Mouse (Mus musculus) spleen, postnatal 14 days (tissue): Measurements from ENCODE around the gene Flt1.

Source experiments
- DNase-seq, 2 experiments: peaks; one replicate each; pipeline ENCODE4 v3.0.0; 2021 to 2022; ENCODE audit warnings: low spot score in 2 of 2

The Flt1 gene

DNA sequence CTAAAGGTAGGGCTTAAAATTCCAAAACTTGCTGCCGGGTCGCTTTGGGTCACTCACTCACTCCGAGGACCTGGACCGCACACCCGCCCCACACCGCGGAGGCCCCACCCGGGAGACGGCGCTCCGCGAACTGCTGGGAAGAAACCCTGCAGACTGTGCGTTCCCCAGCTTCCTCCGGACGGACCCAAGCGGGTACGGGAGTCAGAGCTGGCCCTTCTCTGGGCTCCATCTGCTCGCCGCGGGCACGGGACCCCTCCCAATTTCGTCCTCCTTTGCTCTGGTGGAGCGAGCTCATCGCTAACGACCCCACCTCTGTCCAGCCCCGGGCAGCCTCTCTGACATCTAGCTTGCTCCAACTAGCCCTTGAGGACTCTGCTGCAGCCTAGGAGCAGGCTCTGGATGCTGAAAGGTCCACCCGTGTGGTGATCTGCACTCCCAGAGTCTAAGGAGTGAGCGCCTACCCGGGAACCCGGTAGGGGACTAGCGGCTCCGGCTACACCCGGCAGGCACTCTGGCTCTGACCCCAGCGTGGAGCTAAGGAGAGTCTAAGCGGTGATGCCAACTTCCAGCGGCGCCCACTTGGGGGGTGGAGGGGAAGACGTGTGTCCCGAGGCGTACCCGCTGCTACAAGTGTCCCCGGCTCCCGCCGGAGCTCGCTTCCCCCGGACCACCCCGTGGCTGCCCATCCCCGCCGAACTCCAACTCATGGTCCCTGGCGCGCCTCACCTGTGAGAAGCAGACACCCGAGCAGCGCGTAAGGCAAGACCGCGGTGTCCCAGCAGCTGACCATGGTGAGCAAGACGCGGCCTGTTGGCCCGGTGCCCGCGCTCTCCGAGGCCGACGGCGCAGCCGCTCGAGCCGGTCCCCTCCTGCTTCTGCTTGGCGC is 623 bp downstream of the Flt1 start:
- DNase-seq, result no peak

DNA sequence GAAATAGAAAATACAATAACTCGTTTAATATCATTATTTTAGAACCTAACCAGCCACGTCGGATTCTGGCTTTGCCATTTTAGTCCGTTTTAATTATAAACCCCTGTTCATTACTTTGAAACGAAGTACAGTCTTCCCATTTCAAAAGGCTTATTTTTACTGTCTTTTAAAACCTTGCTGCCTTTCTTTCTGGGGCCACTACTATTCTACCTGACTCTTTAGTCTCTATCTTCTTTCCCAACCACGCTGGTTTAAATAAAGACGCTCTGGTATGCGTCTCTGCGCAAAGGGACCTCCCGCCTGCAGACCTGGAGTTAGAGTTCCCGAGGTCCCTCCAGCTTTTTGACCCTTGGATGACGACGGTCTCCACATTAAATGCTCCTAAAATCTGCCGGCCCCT is 1.4 kb downstream of the Flt1 start:
- no peak for DNase-seq

DNA sequence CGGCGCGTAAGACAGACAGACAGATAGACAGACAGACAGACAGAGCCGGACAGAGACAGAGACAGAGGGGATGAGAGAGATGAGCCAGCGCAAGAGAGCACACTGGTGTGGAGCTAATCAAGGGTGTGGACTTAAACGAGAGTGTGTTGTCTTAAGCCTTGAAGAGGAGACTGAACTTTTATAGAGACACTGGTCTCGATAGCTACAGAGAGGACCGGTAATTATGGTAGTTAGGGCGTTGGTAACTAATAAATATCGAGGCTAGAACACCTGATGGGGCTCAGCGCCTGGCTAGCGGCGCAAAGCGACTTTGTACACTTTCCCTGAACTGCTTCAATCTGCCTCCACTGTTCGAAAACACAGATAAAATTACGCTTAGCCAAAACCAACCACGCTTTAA is 2.0 kb downstream of the Flt1 start:
- DNase-seq, result no peak

DNA sequence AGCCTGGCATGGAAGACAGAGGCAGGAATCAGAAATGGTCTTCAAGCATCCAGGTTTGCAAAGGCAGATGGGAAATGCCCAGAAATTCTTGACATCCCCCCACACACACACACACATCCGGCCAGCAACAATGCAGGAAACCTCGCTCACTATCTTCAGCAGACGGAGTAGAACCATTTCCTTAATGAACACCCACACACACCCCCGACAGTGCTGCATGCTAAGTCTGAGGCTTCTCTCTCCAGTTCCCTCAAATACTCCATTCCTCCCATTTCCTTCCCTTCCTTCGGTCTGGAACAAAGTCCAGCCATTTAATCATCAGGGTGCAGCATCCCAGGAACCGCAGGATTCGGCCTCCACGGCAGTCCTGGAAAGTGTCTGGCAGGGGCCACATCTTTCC is 4.4 kb downstream of the Flt1 start:
- DNase-seq, result no peak

DNA sequence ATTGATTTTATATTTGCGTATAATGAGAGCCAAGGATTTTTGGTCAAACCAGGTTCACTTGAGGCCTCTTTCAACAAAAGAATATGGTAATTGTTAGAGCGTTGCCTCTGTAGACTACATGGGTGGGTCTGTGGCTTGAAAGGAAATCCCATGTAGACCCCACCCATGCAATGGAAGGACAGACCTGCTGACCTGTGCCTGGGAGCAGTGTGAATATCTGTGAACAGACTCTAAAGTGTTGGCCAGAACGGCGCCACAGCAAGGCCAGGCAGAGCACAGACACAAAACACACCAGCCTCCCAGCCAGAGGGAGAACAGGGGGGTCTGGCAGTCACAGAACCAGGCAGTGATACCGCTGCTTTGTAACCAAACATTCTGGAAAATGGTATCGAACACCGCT is 7.5 kb downstream of the Flt1 start:
- DNase-seq, result no peak

DNA sequence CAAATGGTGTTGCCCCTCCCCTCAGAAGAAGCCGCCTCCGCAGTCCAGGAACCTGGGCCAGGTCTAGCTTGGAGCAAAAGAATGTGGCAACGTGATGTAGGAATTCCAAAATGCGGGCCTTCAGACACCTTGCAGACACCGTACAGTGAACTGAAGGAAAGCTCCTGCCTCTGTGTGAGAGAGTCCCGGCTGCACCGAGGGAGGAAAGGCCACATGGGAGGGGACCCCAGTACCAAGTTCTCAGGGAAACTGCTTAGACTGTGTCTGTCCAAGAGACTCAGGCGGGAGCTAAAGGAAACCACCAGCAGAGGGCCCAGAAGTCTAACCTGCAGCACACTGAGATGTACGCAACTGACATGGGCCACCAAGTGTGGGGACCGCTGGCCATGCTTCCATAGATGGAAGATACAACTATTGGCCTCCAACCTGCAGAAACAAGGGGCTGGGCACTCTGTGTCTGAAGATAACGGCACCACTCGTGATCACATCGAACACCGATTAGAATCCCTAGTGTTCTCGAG is 9.1 kb downstream of the Flt1 start:
- DNase-seq, result no peak

DNA sequence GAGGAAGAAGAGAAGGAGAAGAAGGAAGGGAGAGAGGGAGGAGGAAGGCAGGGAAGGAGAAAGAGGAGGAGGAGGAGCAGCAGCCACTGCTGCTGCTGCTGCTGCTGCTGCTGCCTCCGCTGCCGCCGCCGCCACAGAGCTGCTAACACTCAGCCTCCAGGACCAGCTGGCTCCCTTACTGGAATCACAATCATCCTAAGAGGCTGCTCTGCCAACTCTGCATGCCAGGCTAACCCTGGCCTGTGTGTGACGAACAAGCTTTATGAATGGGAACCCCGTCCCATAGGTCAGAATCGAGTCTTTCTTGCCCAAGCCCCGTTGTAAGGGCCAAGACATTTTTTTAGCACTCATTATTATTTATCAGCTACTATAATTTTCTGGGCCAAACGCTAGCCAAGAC is 9.5 kb downstream of the Flt1 start:
- DNase-seq, result no peak

DNA sequence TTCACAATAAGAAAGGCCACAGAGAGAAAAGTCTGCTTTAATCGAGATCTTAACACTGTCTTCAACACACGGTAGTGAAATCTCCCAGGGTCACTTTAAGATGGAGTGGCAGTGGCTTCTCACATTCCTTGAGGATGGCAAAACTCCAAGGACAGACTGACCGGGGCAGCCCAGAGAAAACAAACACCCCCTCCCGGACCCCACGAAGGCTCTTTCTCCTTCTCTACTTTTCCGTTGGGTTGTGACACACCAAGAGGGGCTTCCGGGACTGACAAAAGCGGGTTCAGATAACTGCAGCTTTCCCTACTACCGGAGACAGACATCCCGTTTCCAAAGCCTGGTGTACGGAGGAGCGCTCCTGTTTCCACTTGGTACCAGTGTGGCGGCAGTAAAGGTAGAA is 10.4 kb downstream of the Flt1 start:
- DNase-seq, result no peak

DNA sequence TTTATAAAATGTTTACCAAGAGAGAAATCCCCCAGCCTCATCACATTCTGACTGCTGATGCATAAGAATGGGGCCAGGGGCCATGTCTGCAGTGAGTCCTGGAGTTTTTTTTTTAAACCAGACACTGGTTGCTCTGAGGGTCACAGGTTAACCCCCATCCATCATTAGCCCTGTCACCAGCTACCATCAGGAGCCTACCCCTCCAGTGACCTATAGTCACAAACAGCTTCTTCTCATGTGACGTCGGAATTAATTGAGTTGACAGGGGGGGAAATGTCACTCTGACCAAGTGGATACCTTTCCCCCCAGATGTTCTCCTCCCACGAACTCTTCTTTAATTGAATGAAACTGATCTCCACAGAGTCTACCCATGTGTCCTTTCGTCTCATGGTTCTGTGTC is 17.3 kb downstream of the Flt1 start:
- no peak for DNase-seq

DNA sequence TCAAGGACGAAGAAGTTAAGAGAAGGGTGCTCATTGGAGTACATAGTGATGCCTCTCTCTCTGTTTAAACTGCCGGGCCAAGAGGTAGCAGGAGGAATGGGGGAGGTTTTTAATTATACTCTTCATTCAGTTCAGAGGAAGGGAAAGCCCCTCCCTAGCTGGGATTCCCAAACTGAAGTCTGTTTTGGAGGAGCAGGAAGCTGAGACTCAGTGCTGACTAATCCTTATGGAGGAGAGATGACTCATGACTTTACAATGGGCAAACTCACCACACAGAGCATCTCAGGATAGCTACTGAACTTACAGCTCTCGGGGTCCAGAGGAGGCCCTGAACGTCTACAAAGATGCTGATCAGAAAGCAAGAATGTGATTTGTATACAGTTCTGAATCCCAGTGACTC is 18.3 kb downstream of the Flt1 start:
- DNase-seq, result no peak

DNA sequence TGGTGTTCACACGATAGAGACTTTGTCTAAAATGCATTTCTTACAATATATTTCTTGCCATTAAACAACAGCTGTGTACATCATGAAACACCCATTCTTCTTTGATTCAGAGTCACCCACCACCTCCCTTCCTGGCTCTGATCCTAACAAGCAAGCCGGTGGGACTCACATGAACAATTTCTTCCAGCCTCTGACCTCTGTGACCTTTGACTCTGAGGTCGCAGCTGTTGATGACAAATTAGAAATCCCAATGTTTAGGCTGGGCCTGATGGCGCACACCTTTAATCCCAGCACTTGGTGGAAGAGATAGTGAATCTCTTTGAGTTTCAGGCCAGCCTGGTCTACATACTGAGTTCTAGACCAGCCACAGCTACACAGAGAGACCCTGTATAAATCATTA is 20.9 kb downstream of the Flt1 start:
- DNase-seq, result no peak

DNA sequence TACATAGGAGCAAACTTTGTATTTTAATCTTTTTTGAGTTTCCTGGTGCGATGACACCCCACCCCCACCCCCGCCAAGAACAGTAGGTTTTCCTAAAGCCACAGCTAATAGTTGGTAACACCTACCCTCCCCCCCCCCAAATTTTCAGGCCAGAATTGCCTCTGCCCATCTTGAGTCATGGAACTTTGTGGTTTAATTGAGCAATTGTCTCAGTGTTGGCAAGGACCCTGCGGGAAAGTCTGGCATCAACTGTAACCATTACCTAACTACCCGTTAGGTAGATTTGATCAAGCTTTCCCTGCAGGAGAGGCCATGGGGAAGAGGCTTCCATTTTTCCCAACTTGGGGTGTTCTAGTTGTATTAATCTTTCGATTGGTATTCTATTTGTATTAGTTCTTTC is 23.4 kb downstream of the Flt1 start:
- no peak for DNase-seq

DNA sequence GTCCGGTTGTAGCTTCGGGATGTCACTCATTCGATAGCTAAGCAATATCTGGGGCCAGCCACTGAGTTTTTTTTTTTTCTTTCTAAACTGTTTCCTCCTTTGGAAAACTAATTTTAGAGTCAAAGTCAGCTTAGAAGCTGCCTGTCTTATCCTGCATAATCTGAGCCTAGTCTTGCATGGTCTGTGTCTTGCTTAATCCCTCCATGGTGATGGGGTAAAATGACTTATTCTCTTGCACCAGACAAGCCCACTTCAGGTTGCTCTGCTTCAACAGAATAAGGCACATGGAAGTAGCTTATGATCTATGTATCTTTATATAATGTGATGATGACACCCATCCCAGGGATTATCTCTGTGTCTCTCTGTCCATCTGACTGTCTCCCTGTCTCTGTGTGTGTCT is 24.8 kb downstream of the Flt1 start:
- no peak for DNase-seq

DNA sequence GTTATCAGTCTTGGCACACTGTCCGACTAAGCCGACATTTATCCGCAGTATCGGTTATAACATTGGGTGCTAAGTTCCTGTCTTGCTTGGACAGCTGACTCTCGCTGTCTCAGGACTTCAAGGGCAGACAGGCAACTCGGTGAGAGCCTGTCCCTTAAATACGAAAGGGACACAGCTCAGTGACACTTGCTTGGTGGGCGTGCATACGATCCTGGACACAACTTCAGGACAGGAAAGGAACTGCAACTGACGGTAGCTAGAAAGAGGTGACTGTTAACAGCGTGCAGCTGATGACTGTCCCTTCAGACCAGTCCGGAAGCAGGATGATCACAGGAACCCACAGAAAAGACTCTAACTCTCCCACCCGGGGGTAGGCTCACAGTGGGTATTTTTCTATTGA is 27.8 kb downstream of the Flt1 start:
- no peak for DNase-seq

DNA sequence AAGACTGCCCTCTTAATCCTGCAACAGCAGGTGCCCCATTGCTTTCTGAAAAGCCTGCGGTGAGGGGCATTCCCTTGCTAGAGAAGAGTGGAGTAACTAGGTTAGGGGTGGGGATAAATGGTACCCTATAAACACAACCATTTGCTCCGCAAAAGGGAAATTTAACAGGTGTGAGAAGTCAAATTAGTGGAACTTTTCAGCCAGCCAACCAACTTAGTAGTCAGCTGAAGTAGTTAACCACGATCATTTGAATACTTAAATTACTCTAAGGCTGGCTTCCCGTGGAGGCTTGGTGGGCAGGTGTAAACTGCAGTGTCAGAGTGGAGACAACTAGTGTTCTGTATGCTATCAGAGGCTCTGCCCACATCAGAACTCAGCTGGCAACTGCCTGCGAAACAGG is 28.6 kb downstream of the Flt1 start:
- no peak for DNase-seq

DNA sequence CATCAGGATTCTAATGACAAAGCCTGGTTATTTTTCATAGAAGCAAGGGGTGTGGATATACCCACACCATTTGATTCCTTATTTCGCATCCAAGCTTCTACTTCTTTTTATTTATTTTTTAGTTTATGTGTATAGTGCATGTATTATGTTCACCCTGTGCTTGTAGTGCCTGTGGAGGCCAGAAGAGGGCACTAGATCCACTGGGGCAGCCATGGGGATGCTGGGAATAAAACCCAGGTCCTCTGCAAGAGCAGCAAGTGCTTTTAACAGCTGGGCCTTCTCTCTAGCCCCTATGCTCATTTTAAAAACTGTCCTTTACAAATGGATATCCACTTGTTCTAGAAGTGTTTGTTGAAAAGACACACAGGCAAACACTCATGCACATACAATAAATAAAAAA is 33.2 kb downstream of the Flt1 start:
- no peak for DNase-seq

DNA sequence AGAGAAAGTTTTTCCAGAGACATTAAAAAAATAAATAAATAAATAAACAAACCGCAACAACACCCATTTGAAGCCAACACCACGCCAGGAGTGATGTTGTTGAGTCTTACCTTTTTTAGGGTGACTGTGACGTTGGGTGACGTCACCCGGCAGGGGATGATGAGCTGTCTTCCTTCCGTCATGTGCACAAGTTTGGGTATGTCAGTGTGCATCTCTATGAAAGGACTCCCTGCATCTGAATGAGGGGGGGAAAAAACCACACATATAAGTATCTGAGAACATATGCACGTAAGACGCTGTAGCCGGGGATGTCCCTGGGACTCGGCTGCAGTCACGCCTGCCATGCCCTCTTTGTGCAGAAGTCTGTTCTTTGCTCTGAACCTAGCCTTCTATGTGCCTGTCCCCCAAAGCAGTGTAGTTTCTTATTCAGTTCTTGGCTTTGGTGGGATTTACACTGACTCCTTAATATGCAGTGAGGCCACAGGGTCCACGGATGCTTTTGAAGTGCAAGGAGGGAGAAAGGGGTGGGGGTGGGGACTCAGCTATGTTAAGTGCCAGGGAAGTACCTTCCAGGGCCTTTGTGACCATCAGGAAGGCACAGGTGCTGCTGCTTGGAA is 42.0 kb downstream of the Flt1 start:
- no peak for DNase-seq

DNA sequence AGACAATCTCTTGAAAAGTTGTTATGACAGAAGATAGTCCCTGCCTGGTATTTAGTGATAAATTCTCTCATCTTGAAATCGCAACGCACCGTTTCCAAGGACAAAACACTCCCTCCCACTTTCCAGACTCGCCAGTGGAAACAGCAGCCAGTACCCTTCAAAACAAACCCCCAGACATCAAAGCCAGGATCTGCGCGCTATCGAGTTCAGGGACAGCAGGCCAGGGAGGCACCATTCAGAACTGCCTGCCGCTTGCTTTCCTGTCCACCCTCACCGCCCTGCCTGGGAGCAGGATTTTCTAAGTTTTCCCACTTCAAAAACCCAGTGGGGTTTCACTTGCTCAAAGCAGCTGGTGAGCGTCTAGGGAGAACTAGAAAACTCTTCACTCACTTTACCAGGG is 44.6 kb downstream of the Flt1 start:
- DNase-seq, result no peak

DNA sequence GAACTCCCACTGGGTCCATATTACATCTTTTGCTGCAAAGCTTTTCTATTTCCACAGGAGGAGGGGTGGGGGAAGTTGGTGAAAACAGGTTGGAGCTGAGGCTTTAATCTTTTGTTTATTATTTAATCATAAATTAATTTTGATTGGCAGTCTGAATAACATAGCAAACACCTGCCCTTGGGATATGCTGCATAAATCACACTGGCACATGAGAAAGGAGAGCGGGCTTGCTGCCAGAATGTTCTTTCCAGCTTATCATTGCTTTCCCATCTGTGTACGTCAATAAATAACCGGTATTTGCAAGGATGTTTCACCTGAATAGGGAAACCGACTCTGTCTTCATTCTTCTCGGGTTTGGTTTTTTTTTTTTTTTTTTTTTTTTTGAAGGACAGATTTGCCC is 45.1 kb downstream of the Flt1 start:
- DNase-seq, result no peak

DNA sequence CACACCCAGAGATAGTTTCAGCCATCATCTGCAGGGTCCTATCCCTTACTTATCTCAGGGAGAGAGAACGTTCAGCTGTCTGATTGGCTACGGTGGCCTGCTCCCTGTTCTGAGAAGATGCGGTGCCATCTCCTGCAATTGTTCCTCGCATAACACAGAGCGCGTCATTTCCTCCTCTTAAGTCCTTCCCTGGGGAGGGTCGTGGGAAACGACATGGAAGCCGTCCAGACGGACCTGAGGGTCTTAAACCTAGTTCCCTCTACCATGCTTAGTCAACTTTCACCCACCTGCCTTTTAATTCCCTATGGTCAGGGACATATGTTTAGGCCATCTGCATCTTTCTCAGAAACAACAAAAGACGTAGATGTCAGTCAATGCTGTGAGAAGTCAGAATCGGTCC is 46.5 kb downstream of the Flt1 start:
- no peak for DNase-seq

DNA sequence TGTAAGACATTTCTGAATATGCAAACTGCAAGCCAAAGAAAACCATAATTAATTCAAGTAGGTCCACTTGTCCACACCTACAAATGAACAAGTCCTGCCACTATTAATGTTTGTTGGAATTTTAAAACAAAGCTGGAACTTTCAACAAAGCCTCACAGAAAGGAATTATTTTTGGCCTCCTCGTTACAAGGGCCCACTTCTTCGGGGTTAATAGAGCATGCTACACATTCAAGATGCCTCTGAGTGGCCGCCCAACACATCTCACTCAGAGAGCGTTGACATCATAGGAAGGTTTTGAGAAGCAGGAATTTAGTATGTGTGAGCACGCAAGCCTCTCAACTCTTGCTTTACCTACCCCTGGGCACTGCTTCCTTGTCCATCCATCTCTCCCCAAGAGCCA is 50.0 kb downstream of the Flt1 start:
- DNase-seq, result no peak

DNA sequence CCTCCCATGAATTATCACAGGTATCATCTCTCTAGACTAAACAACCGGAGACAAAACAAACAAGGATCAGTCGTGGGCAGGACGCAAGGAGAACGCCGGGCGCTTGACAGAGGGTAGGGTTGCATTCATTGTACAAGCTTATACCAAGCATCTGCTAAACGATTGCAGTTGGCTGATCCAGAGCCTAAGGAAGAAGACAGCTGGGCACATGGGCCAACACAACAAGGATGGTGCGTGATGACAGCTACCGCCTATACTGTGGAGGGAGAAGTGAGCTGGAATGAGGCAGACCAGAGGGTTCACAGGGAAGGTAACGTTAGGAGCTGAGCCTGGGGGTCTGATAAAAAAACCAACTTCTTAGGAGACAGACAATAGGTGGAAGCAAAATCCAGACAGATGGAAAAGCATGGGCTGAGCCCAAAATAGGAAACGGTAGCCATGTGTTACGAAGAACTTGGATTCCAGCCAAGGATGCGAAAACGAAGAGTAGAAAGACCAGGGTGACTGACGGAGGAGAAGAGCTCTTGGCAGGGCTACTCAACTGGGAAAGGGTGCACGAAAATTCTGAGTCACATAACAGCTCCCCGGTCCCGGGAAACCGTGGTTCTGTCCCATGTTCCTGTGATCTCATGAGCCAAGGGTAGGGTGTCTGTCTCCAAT is 53.9 kb downstream of the Flt1 start:
- no peak for DNase-seq
